Mouse (Mus musculus) right cerebral cortex, postnatal 25 days (tissue): ENCODE results near the gene Apopt1.
A peak's percentile ranks its signal among the peaks of the same experiment; 100 is the strongest.

Source experiments
- DNase-seq: peaks from one replicate; pipeline ENCODE4 v3.0.0; 2022

Gene Apopt1

GRCm38 (mm10) chr12:111713004-111713651 is at the start of gene Apopt1, which contains the start of gene Bag5:
TSS of gene Apopt1 (plus strand) at chr12:111713261.
TSS of gene Bag5 (minus strand) at chr12:111713257.
- DNase-seq, result peak; percentile 95

GRCm38 (mm10) chr12:111664144-111664634 is 48.9 kb upstream of the Apopt1 start:
- no peak for DNase-seq

- DNase-seq, result no peak
These were observed 47.8 kb upstream of the Apopt1 start for GRCm38 (mm10) chr12:111665041-111665880.

- peak; percentile 83 for DNase-seq
These were observed 46.7 kb upstream of the Apopt1 start for GRCm38 (mm10) chr12:111666380-111666779.

GRCm38 (mm10) chr12:111667421-111667820 is 45.6 kb upstream of the Apopt1 start:
- DNase-seq, result no peak

GRCm38 (mm10) chr12:111668457-111668912 is 44.6 kb upstream of the Apopt1 start:
- DNase-seq, result peak; percentile 90

- DNase-seq, result peak; percentile 29
These were observed 43.9 kb upstream of the Apopt1 start for GRCm38 (mm10) chr12:111669000-111669788.

GRCm38 (mm10) chr12:111669961-111670360 is 43.1 kb upstream of the Apopt1 start:
- no peak for DNase-seq

- DNase-seq, result peak; percentile 78
These were observed 42.6 kb upstream of the Apopt1 start for GRCm38 (mm10) chr12:111670371-111670971.

GRCm38 (mm10) chr12:111670976-111671375 is 42.1 kb upstream of the Apopt1 start:
- DNase-seq, result no peak

- peak; percentile 82 for DNase-seq
These were observed 41.6 kb upstream of the Apopt1 start for GRCm38 (mm10) chr12:111671431-111671902.

- DNase-seq, result peak; percentile 93
These were observed 40.9 kb upstream of the Apopt1 start, which contains the start of gene Ckb for GRCm38 (mm10) chr12:111672176-111672575. TSS of gene Ckb (minus strand) at chr12:111672338.

GRCm38 (mm10) chr12:111672581-111672980 is 40.5 kb upstream of the Apopt1 start:
- no peak for DNase-seq

GRCm38 (mm10) chr12:111674850-111675486 is 38.1 kb upstream of the Apopt1 start:
- no peak for DNase-seq

- no peak for DNase-seq
These were observed 37.1 kb upstream of the Apopt1 start for GRCm38 (mm10) chr12:111675797-111676580.

GRCm38 (mm10) chr12:111677421-111677820 is 35.6 kb upstream of the Apopt1 start:
- DNase-seq, result no peak

GRCm38 (mm10) chr12:111677882-111678669 is 35.0 kb upstream of the Apopt1 start, which contains the start of gene Trmt61a:
TSS of gene Trmt61a (plus strand) at chr12:111678105.
- DNase-seq, result peak; percentile 88

GRCm38 (mm10) chr12:111678670-111678933 is 34.5 kb upstream of the Apopt1 start:
- no peak for DNase-seq

GRCm38 (mm10) chr12:111678997-111679396 is 34.1 kb upstream of the Apopt1 start:
- no peak for DNase-seq

- no peak for DNase-seq
These were observed 32.4 kb upstream of the Apopt1 start for GRCm38 (mm10) chr12:111680661-111681060.
